Mouse (Mus musculus) kidney, postnatal 10 days (tissue): Measurements from ENCODE around the gene Slc8a1.

Experiments
- DNase-seq: peaks from one replicate; pipeline ENCODE4 v3.0.0; 2021; ENCODE audit warnings: mixed read lengths

The Slc8a1 gene

DNA sequence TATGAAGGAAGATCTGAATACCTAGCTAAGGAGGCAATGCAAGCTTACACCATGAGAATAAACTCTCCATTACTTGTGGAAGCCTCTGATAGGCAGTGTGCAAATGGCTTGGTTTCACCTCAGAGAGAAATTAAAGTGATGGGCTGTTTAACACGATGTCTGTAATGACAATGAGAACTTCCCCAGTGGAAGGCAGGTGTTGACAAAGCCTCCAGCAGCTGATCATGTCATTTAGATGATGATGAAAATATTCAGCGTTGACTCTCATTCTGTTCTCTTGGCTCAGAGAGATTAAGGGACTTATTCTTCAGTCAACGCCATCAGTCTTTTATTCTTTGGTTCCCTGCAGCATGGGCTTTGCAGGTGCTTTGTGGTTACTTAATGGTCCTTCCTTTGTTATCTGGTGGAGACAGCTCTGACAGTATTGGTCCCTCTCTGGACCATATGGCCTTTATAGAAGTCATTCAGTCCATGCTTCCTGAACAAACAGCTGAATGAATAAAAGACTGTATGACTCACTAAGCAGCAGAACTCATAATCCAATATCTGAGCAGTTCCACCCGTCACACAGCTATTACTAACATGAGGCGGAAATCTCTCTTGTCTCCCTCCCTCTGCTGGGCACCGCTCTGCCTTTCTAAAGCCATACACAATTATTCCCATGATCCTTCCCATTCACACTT is 184.0 kb downstream of the Slc8a1 start:
- no peak for DNase-seq

GRCm38 (mm10) chr17:81551856-81552635 is 186.1 kb downstream of the Slc8a1 start:
- DNase-seq = no peak

GRCm38 (mm10) chr17:81550864-81551263 is 187.3 kb downstream of the Slc8a1 start:
- DNase-seq = no peak

DNA sequence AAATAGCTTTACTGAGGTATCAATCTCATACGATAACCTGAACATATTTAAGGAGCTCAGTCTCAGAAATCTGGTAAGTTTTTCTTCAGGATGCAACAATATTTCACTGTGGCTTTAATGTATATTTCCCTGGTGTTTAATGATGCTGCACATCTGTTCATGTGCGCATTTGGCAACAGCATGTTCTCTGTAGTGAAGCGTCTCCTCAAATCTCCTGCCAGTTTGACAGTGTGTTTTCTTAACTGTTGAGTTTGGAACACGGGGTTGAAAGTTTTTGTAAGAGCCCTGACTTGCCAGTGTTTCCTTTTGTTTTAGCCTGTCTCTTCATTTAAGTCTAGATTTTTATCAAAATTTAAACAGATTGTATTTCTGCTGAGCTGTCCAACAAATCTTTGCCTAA is 190.2 kb downstream of the Slc8a1 start:
- DNase-seq = no peak

DNA sequence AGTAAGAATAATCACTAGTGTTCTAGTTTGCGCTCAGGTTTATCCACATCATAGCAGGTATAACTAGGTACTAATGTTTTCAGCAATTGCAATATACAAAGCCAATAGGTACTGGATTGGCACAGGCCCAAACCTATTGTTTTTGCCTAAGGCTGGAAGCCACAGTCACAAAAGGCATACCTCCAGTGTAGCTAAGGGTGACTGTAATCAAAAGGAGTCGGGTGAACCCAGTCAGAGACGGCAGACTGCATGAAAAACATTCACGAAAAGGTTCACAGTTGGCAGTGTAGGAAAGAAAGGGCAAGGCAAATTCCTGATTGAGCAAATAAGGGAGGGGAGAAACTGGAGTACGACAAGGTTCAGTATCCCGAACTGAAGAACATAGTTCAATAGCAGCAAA is 191.7 kb downstream of the Slc8a1 start:
- peak; percentile 11 for DNase-seq

DNA sequence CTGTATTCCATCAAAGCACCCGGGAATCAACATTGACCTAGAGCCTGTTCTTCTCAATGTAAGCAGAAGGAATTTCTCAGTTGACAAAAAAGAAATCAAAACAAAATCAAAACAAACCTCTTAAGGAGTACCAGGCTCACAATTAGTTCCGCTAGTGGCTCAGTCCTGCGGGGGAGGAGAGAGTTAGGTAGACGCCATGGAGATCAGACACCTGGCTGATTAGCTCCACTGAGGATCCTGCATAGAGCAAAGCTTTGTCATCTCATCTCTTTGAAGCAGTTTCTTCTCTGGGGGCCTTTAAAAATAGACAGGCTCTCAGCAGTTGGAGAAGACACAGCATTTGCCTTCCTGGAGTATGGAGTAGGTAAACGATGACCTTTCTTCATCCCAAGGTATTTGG is 192.2 kb downstream of the Slc8a1 start:
- no peak for DNase-seq

- no peak for DNase-seq
Observed at GRCm38 (mm10) chr17:81544926-81545325, 193.3 kb downstream of the Slc8a1 start.

- DNase-seq = no peak
Observed at GRCm38 (mm10) chr17:81542313-81543185, 195.6 kb downstream of the Slc8a1 start.

DNA sequence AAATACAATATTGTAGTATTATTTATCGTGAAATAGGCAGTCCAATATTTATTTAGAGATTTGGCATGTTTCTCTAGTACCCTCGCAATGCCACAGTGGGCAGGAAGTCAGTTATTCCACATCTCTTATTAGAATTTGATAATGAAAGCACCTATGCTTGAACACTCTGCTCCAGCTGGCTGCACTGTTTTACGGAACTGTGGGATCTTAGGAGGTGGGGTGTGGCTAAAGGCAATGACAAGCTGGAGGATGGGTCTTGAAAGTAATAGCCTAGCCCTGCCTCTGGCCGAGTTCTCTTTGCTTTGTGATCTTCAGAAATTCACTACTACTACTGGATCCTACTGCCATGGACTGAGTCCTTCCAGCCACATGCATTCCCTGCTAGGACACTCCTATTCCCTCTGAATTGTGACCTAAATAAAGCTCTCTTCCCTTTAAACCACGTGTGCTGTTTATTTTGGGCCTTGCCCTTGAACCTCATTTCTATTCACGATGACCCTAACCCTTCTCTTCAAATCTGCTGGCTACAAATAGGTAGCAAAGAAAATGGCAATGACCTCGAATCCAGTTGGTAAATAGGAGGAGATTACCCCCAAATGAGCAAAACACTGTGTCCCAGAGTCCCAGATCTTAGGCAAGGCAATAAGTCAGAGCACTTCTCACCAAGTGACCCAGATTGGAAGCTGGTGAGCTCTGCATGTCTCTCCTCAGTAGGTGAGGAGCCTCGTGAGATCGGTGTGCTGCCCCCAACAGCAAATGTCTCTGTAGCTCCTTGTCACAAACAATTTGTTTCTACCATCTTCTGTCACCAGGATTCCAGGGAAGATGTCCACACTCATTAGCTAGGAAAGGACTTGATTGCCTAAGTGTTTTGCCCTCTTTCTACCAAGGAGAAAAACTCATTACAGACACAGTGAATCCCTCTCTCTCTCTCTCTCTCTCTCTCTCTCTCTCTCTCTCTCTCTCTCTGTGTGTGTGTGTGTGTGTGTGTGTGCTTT is 199.7 kb downstream of the Slc8a1 start:
- DNase-seq = no peak

DNA sequence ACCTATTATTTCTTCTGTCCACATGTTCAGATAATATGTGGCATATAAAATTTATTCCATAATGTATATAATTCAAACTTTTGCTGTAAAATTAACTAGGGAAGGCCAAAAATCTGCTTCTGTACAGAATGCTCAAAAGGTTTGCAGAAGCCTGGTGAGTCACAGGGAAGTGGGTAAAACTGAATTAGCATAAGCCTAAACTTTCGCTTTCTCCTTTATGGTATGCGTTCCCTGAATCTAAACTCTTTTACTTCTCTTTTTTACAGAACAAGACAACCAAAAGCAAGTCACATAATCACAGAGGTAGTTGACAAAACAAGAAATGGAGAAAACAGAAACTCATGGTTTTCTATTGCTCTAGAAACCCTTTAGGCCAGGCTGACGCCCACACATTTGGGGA is 202.1 kb downstream of the Slc8a1 start:
- DNase-seq = no peak

DNA sequence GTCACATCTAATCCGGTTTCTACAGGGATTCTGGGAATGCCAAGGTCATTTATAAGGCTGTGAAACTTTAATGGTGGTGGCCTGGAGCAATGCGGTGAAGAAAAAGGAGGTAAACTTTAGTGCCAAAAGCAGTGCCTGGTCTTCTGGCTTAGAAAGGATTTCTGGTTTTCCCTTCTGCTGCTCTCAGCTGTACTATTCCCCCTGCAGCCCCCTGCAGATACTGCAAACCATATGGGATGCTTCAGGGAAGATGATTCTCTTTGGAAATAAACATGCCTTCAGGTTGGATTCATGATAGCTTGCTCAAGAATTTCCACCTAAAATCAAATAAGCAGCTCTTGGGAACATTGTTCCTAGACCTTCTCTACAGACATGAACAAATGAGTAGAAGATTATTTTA is 208.3 kb downstream of the Slc8a1 start:
- no peak for DNase-seq

GRCm38 (mm10) chr17:81528940-81529339 is 209.2 kb downstream of the Slc8a1 start:
- no peak for DNase-seq

- no peak for DNase-seq
Observed at GRCm38 (mm10) chr17:81526463-81526862, 211.7 kb downstream of the Slc8a1 start.

DNA sequence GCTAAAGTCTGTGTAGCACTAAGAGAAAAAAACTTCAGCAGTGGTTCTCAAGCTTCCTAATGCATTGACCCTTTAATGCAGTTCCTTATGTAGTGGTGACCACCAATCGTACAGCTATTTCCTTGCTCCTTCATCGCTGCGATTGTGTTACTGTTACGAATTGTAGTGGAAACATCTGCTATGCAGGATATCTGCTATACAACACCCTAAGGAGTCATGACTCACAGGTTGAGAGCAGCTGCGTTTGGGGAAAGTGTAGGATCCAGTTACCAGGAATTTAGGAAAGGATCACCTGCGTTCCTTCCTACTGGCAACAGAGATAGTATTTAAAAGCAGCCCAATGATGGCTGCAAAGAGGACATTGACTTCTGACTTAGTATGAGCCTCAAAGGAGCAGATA is 213.4 kb downstream of the Slc8a1 start:
- no peak for DNase-seq

GRCm38 (mm10) chr17:81523943-81524342 is 214.2 kb downstream of the Slc8a1 start:
- DNase-seq = no peak

DNA sequence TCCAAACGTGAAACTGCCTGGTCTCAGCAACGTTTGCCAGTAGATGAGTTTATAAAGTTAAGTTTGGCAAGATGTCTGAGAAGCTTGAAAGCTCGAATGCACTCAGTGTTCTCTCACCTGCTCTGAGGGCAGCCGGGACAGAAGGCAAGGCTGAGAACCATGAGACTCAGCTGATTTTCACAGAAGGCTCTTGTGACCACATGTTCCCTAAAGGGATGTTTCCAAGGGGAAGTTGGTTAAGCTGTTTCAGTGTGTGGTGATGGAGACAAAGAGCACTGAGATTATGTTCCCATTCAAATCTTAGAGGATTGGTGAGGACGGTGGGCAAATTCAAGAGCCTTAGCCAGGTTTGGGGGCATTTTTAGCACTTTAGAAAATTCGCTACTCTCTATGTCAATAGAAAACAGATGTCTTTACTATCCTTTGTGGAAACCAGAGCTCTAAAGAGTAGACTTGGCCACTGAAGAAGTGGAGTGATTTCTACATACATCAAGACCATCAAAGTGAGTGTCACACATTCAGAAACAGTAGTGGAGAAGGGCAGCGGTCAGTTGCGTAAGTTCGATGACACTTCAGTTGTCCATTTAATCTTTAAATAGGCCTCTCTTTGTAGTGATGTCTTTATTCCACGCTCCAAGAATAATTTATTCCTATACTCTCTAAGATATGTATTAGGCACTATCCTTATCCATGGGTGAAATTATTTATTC is 219.7 kb downstream of the Slc8a1 start:
- DNase-seq = no peak

DNA sequence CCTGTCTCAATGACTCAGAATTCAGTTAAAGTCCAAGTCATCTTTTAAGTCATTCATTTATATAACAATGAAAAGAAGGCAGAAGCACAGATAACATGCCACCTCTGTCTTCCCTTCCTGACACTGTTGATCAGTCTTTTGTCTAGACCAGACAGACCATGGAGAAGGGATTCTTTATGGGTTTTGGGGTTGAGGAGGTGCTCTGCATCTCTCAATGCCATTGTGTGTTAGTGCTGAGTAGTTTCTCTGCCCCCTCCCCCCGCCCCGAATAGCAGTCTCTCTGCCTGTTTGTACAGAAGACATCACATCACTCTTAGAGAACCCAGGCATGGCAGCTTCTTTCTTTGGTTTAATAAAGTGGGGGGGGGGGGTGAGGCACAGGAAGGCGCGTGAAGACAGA is 222.0 kb downstream of the Slc8a1 start:
- no peak for DNase-seq

GRCm38 (mm10) chr17:81514022-81514421 is 224.2 kb downstream of the Slc8a1 start:
- DNase-seq = no peak

GRCm38 (mm10) chr17:81513368-81513958 is 224.7 kb downstream of the Slc8a1 start:
- DNase-seq = peak; percentile 42

GRCm38 (mm10) chr17:81505162-81505685 is 233.0 kb downstream of the Slc8a1 start:
- no peak for DNase-seq

- no peak for DNase-seq
Observed at GRCm38 (mm10) chr17:81504040-81504439, 234.1 kb downstream of the Slc8a1 start.
